Mouse (Mus musculus) frontal cortex, postnatal 36 days (tissue): Measurements from ENCODE around the gene Olfr1432.
"Not testable (repeated sequence)": the region's sequence is repeated elsewhere in the genome, so short reads cannot be mapped to it uniquely, and the experiment has no call there.

ENCODE experiments used
- DNase-seq, 2 experiments: peaks; one replicate each; pipeline ENCODE4 v3.0.0; 2022; ENCODE audit warnings: low spot score in 2 of 2

Olfr1432 gene

DNA sequence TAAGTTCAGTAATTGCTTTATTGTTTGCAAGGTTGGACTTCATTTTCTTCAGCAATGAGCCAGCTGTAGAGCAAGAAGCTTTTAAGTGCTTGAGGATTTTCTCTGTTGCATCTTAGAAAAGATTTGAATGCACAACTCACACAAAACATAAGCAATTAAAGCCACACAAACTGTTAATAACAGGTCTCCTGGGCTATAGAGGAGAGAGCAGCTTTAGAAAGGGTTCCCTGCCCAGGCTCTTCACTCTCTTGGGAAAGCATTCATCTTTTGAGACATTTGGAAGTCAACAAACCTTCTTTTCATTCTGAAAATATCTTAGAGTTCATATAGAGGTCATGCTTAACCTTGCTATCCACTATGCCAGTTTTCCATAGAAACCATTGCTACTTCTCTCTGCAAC lies at the start of gene Olfr1432:
Gene Olfr1432 (minus strand): TSS at position 101 of the 400 bp plus-strand sequence.
- DNase-seq, result not testable (repeated sequence)

DNA sequence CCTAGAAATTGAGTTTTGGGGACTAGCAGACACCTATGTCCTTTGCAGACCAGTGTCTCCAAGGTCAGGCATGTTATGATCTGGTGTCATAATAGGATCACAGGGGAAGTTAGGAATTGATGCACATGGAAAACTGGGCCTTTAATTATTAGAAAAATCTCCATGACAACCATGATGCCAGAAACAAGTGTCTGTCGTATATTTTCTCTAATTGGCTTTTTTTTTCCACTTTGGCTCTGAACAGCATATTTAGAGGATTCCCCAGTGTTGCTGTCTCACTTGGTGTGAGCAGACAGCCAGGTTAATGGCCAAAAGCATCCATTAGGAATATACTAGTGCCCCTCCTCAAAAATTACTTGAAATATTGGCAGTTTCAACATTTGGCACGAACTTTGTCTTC lies 47.2 kb upstream of the Olfr1432 start, which contains the start of gene Olfr1434:
Gene Olfr1434 (plus strand): TSS at position 301 of the 400 bp plus-strand sequence.
- DNase-seq, result no peak

GRCm38 (mm10) chr19:12260732-12261131 lies 28.3 kb upstream of the Olfr1432 start, which contains the start of gene Olfr235:
TSS of gene Olfr235 (plus strand) at chr19:12261032.
- DNase-seq, result no peak

DNA sequence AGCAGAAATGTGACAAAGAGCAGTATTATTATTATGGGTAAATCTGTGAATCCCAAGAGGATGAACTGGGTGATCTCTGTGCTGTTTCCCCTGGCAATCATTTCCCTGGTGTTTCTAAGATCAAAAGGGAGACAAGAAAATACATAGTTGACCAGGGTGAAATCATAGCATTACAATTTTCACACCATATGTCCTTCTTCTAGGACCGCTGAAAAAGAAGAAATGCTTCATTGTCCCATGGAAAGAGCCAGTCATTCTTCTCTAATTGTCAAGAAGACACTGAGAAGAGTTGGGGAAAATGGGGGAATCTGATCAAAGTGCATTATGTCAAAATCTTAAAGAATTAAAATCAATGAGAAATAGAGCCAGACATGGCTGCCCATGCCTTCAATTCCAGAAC lies 9.2 kb upstream of the Olfr1432 start, which contains the start of gene Olfr262:
Gene Olfr262 (minus strand): TSS at position 101 of the 400 bp plus-strand sequence.
- no peak for DNase-seq

DNA sequence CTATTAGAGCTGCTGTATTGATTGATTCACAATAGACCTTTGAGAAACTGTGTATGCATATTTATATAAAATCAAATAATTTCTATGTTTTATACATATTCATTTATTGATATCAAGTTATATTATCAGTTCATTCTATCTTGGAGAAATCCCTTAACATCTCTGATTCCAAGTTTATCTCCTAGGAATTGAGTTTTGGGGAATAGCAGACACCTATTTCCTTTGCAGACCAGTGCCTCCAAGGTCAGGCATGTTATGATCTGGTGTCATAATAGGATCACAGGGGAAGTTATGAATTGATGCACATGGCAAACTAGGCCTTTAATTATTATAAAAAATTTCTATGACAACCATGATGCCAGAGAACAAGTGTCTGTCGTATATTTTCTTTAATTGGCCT lies 32.1 kb downstream of the Olfr1432 start, which contains the start of gene Olfr1431:
Gene Olfr1431 (plus strand): TSS at position 301 of the 400 bp plus-strand sequence.
- DNase-seq, result no peak

GRCm38 (mm10) chr19:12199076-12199475 lies 33.3 kb downstream of the Olfr1432 start:
- DNase-seq, result not testable (repeated sequence)
